Mouse (Mus musculus): ENCODE results near the gene Dhodh.

- TF ChIP-seq POLR2A (IDR thresholded peaks at IDR 0.05; ENCODE audit: extremely low read depth, insufficient read depth, low read length) = no peak
- TF ChIP-seq CTCF (IDR thresholded peaks at IDR 0.05; ENCODE audit: low read depth, low read length) = no peak
Measured at GRCm38 (mm10) chr8:109585652-109586051, 22.8 kb downstream of the Dhodh start.

Measured in liver, adult 2 months (tissue).